Mouse (Mus musculus): ENCODE data around the gene Mylk. TPM values are rescaled to one million over a fixed set of nuclear protein-coding genes. Genes with fewer than 3 reads are reported as not detected.
A peak's percentile ranks its signal among the peaks of the same experiment; 100 is the strongest.

Gene Mylk
- polyA plus RNA-seq, 1 experiment = 6.3 TPM

DNA sequence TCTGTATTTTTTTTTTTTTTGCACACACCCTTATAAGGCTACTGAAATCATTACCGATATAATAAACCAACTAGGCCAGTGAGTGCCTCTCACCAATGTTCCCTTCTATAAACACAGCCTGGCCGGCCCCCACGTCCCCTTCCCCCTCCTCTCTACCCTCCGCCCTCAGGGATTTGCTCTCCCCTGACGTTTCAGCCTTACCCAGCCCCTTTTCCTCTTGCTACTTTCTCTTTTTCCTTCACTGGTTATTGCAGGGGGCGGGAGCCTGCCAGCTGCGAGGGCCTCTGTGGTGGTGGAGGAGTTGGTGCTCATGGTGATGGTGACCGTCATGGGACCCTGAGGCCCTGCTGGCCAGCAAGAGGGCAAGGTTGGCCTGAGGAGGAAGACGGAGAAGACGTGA lies 176.3 kb downstream of the Mylk start:
- TF ChIP-seq POLR2A (IDR thresholded peaks at IDR 0.05; ENCODE audit: borderline replicate concordance, insufficient read depth, low read length) = no peak
- H3K4me3 ChIP-seq (replicated peaks; ENCODE audit: insufficient read depth, low read depth, low read length) = no peak overlapping the region
- H3K4me1 ChIP-seq (ENCODE audit: control insufficient read depth, insufficient read depth, low read length) = no peaks in the 10 kb centered on the region
- 78% methylated on average over 10 of the region's 10 CpGs for WGBS
- H3K27ac ChIP-seq (ENCODE audit: insufficient read depth, low read length) = no peak overlapping the region
- no peaks in the 10 kb centered on the region for H3K27me3 ChIP-seq (ENCODE audit: control insufficient read depth, insufficient read depth, low read length)
- DNase-seq = no peak

DNA sequence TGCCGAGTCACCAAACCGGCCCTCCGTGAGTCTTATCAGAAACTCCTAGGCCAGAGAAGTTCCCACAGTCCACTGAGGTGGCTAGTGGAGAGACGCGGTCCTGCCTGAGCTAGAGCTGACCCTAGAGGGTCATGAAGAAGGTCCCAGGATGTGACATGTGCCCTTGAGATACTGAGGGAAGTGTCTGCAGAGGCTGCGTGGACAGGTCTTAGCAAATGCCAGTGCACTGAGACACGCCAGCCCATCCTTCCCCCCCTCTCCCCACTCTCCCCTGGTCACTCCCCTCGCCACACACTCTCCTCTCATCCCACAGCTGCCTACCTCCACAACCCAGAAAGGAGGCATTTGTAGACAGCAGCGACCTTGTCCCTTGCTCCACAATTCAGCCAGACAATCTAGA lies 178.6 kb downstream of the Mylk start:
- 92% methylated on average over 9 of the region's 9 CpGs for WGBS
- no peak for DNase-seq
- Histone ChIP-seq H3K27ac (ENCODE audit: insufficient read depth, low read length) (no peak overlapping the region), H3K27me3 (ENCODE audit: control insufficient read depth, insufficient read depth, low read length) (no peaks in the 10 kb centered on the region), H3K4me1 (ENCODE audit: control insufficient read depth, insufficient read depth, low read length) (no peaks in the 10 kb centered on the region), H3K4me3 (replicated peaks; ENCODE audit: insufficient read depth, low read depth, low read length) (no peak overlapping the region)
- TF ChIP-seq POLR2A (IDR thresholded peaks at IDR 0.05; ENCODE audit: borderline replicate concordance, insufficient read depth, low read length) (no peak), CTCF (IDR thresholded peaks at IDR 0.05; ENCODE audit: borderline replicate concordance, insufficient read depth, low read depth, low read length) (no peak)

DNA sequence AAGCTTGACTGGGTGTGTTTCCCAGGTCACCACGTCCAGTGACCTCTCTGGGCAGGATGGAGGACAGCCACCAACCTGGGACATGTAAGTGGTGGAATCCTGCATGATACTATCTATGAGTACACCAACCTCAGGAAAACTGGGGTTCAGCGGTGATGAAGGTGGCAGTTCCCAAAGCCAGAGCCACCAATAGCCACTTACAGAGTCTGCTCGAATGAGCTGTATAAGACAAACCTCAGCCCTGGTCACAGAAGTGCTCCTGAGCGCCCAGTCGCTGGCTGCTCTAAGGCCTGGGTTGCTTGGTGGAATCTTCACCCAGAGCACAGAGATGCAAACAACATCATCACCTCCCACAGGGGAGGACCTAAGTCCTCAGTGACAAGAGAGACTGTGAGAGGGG lies 179.3 kb downstream of the Mylk start:
- no peak overlapping the region for H3K27ac ChIP-seq (ENCODE audit: insufficient read depth, low read length)
- 87% methylated on average over 5 of the region's 5 CpGs for WGBS
- no peak for DNase-seq
- no peak overlapping the region for H3K4me3 ChIP-seq (replicated peaks; ENCODE audit: insufficient read depth, low read depth, low read length)
- no peaks in the 10 kb centered on the region for H3K27me3 ChIP-seq (ENCODE audit: control insufficient read depth, insufficient read depth, low read length)
- no peak for TF ChIP-seq POLR2A (IDR thresholded peaks at IDR 0.05; ENCODE audit: borderline replicate concordance, insufficient read depth, low read length)
- TF ChIP-seq CTCF (IDR thresholded peaks at IDR 0.05; ENCODE audit: borderline replicate concordance, insufficient read depth, low read depth, low read length) = no peak
- H3K4me1 ChIP-seq (ENCODE audit: control insufficient read depth, insufficient read depth, low read length) = no peaks in the 10 kb centered on the region

DNA sequence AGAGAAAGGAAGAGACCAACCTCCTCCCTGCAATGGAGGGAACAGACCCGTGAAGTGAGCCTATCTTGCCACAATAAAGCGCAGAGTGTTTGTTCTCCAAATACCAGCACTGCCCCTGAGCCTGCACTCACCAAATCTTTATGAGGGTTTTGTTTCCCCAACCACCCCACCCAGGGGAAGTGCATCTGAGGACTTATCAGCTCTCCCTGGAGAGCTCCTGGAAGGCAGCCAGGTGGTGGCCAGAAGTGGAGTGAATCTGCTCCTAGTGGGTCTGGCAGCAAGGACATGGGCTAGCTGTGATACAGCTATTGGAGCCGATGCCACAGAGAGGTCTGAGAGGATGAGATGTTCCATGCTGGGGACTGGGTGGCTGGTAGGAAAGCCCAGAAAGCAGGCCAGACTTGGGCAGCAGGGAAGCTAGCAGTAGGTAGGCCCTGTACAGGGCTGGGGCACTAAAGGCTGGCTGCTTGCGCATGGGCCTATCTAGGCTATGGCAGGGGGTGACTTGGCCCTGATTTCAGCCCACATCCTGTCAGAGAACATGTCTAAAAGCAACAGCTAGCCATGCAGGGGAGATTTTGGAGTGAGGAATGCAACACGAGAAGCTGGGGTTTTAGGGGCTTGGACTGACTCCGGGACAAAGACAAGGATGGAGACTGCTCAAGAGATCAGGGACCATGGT lies 180.1 kb downstream of the Mylk start:
- 72% methylated on average over 6 of the region's 6 CpGs for WGBS
- TF ChIP-seq POLR2A (IDR thresholded peaks at IDR 0.05; ENCODE audit: borderline replicate concordance, insufficient read depth, low read length) = no peak
- TF ChIP-seq CTCF (IDR thresholded peaks at IDR 0.05; ENCODE audit: borderline replicate concordance, insufficient read depth, low read depth, low read length) = no peak
- no peaks in the 10 kb centered on the region for H3K27me3 ChIP-seq (ENCODE audit: control insufficient read depth, insufficient read depth, low read length)
- H3K4me3 ChIP-seq (replicated peaks; ENCODE audit: insufficient read depth, low read depth, low read length) = no peak overlapping the region
- no peaks in the 10 kb centered on the region for H3K4me1 ChIP-seq (ENCODE audit: control insufficient read depth, insufficient read depth, low read length)
- H3K27ac ChIP-seq (ENCODE audit: insufficient read depth, low read length) = no peak overlapping the region
- peak in 1 of 2 experiments; percentile 4 for DNase-seq

DNA sequence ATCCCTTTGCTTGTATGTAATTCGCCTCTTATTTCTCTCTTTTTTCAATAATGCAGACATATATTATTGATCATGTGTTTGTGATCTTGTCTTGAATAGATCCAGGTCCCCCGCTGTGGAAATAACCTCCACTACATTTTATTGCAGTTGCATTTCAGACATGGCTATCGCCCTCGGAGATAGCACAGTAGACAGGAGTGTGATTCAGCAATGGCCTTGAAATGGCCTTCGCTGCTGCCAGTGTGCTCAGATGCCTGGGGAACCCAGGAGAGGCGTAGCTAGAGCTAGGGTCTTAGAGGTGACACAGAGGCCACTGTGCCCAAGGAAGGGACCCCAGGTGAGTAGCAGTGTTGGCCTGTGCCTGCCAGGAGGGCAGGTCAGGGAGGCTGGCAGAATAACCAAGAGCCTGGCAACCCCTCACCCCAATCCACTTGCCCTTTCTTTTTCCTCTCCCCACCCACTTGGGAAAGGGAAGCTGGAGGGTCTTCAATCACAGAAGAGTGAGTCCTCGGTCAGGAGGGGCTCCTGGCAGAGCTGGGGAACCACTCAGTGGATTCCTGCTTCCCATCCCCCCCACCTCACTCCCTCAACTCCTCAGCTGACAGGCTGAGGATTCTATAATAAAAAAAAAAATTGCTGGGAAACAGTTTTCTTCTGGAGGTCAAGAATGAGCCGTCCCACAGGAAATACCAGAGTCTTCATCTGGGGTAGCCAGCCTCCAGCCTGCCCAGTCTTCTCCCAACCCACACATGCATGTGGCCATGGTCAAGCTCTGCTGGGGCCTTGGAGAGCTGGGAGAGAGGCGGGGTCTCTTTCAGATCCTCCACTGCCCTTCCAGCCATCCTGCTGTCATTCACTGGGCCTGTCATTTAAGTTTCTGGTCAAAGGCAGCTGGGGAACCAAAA lies 181.8 kb downstream of the Mylk start:
- Histone ChIP-seq H3K27ac (ENCODE audit: insufficient read depth, low read length) (no peak overlapping the region), H3K4me1 (ENCODE audit: control insufficient read depth, insufficient read depth, low read length) (no peaks in the 10 kb centered on the region), H3K4me3 (replicated peaks; ENCODE audit: insufficient read depth, low read depth, low read length) (no peak overlapping the region), H3K27me3 (ENCODE audit: control insufficient read depth, insufficient read depth, low read length) (no peaks in the 10 kb centered on the region)
- DNase-seq = no peak
- TF ChIP-seq POLR2A (IDR thresholded peaks at IDR 0.05; ENCODE audit: borderline replicate concordance, insufficient read depth, low read length) (no peak), CTCF (IDR thresholded peaks at IDR 0.05; ENCODE audit: borderline replicate concordance, insufficient read depth, low read depth, low read length) (no peak)
- whole genome bisulfite sequencing = 82% methylated on average over 9 of the region's 9 CpGs

DNA sequence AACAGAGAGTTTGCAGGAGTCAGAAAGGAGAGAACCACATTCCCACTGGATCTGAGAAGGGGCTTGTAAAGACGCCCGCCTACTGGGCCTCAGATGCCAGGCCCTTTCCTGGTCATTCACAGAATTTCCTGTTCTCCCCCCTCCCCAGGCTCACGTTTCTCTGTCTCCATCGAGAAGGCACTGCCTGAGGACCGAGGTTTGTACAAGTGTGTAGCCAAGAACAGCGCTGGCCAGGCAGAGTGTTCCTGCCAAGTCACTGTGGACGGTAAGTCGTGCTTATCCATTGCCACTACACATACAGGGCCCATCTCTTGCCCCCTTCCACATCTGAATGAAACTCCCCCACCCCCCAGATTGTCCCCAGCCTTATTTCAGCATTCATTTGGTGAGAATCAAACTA lies 184.7 kb downstream of the Mylk start:
- no peaks in the 10 kb centered on the region for H3K4me1 ChIP-seq (ENCODE audit: control insufficient read depth, insufficient read depth, low read length)
- WGBS = 50% methylated on average over 8 of the region's 8 CpGs
- no peak overlapping the region for H3K4me3 ChIP-seq (replicated peaks; ENCODE audit: insufficient read depth, low read depth, low read length)
- no peaks in the 10 kb centered on the region for H3K27me3 ChIP-seq (ENCODE audit: control insufficient read depth, insufficient read depth, low read length)
- no peak for DNase-seq
- TF ChIP-seq CTCF (IDR thresholded peaks at IDR 0.05; ENCODE audit: borderline replicate concordance, insufficient read depth, low read depth, low read length) (no peak), POLR2A (IDR thresholded peaks at IDR 0.05; ENCODE audit: borderline replicate concordance, insufficient read depth, low read length) (no peak)
- no peak overlapping the region for H3K27ac ChIP-seq (ENCODE audit: insufficient read depth, low read length)

DNA sequence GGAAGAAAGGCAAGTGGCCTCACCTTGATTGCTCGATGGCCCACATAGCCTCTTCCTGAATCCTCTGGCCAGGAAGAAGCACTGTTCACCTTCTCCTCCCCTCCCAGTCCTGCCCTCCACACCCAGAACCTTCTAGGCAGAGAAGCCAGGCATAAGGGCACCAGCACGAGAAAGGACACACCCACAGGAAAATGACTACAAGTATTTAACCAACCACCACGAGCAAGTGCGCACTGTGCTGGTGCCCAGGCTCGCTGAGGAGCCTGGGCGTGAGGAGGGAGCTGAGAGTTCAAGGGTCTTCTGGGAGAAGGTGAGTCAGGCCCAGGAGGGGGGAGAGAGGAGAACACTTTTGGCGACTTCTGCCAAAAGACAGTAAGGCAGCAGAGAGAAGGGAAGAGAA lies 185.1 kb downstream of the Mylk start:
- H3K4me3 ChIP-seq (replicated peaks; ENCODE audit: insufficient read depth, low read depth, low read length) = no peak overlapping the region
- 77% methylated on average over 7 of the region's 7 CpGs for WGBS
- no peak for DNase-seq
- no peak overlapping the region for H3K27ac ChIP-seq (ENCODE audit: insufficient read depth, low read length)
- no peaks in the 10 kb centered on the region for H3K4me1 ChIP-seq (ENCODE audit: control insufficient read depth, insufficient read depth, low read length)
- no peaks in the 10 kb centered on the region for H3K27me3 ChIP-seq (ENCODE audit: control insufficient read depth, insufficient read depth, low read length)
- TF ChIP-seq CTCF (IDR thresholded peaks at IDR 0.05; ENCODE audit: borderline replicate concordance, insufficient read depth, low read depth, low read length) (no peak), POLR2A (IDR thresholded peaks at IDR 0.05; ENCODE audit: borderline replicate concordance, insufficient read depth, low read length) (no peak)

DNA sequence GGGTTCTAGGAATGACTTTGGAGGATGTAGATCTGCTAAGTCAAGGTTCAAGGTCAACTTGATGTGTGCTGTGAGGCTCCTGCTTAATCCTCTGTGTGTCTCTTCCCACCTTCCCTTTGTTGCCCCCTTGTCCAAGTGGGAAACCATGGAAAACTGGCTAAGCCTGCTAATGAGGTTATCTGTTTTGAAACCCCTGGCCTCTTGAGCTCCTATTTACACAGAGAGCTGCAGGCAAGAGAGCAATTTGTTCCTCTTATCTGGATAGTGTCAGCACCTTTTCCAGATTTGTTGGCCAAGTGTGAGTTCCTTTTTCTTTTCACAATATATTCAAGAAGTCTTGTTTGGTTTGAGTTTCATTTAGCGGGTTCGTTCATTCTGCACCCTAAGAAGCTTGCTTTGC lies 186.3 kb downstream of the Mylk start:
- H3K27ac ChIP-seq (ENCODE audit: insufficient read depth, low read length) = no peak overlapping the region
- no peaks in the 10 kb centered on the region for H3K4me1 ChIP-seq (ENCODE audit: control insufficient read depth, insufficient read depth, low read length)
- WGBS = 94% methylated on average over 2 of the region's 2 CpGs
- H3K4me3 ChIP-seq (replicated peaks; ENCODE audit: insufficient read depth, low read depth, low read length) = no peak overlapping the region
- no peak for DNase-seq
- H3K27me3 ChIP-seq (ENCODE audit: control insufficient read depth, insufficient read depth, low read length) = no peaks in the 10 kb centered on the region
- TF ChIP-seq CTCF (IDR thresholded peaks at IDR 0.05; ENCODE audit: borderline replicate concordance, insufficient read depth, low read depth, low read length) (no peak), POLR2A (IDR thresholded peaks at IDR 0.05; ENCODE audit: borderline replicate concordance, insufficient read depth, low read length) (no peak)

Measured in cerebellum, adult 2 months (tissue).